Mouse (Mus musculus): Measurements from ENCODE around the gene Morn1. TPM values are rescaled to one million over a fixed set of nuclear protein-coding genes. Genes with fewer than 3 reads are reported as not detected.

Gene Morn1
- polyA plus RNA-seq, 1 experiment from 2014 or later: 6.0 TPM

DNA sequence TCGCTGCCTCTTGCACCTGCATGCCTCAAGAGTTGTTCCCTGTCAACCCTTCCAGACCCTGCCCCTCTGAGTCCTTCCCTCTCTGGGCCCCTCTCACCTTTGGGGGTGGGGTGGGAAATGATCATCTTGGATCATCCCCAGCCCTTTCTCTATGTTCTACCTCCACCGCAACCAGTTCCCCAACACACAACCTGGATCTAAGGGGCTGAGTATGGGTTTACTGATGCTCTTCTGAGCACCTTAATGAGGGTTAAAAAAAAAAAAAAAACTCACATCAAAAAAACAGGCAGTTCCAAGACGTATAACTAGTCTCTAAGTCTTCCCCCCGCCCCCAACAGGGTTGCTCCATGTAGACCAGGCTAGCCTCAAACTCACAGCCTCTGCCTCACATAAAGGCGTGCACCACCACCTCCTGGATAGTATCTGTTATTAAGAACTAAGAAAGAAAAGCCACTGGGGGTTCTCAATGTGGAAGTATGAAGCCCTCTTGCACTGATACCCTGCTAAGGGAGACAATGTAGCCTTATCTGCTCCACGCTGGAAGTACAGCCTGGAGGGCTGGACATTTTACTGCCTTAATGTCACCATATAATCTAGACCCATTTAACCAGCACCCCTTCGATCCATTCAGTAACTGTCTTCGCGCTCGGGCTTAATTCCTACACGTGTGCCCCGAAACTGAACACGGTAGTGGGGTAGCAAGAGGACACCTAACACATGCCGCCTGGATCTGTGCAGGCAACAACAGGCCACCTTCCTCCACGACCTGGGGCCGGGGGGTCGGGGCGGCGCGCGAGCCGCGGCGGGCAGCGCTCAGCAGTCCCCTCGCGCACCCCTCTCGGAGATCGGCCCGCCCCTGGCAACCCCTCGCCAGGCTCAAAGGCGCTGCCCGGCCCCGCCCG, 920 bp upstream of the Morn1 start:
- no peak for DNase-seq (ENCODE audit: low spot score)
- WGBS: 6% methylated on average over 35 of the region's 35 CpGs
- peaks cover 37% of the 10 kb centered on the region for H3K4me1 ChIP-seq (replicated peaks)
- peaks cover 42% of the 10 kb centered on the region for H3K36me3 ChIP-seq
- peak overlapping the region; percentile 94 for H3K27ac ChIP-seq
- H3K4me3 ChIP-seq: peak overlapping the region; percentile 96
- H3K27me3 ChIP-seq (ENCODE audit: insufficient read depth, poor library complexity, severe bottlenecking): no peaks in the 10 kb centered on the region
- no peaks in the 10 kb centered on the region for H3K9me3 ChIP-seq

DNA sequence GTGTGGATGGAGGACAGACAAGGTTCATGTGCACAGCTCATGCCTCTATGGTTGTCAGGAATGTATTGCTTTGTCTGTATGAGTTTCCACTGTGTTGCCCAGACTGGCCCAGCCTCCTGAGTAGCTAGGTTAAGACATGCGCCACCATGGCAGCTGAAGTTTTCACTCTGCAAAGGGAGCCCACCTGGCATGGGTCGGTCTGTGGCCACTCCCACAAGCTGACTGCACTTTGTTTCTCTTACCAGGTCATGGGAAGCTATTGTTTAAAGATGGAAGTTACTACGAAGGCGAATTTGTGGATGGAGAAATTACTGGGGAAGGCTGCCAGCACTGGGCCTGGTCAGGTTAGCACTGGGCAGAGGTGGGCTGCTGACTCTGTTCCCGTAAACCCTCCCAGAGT, 2.9 kb downstream of the Morn1 start:
- H3K36me3 ChIP-seq: peaks cover 15% of the 10 kb centered on the region
- H3K9me3 ChIP-seq: no peaks in the 10 kb centered on the region
- 89% methylated on average over 5 of the region's 5 CpGs for WGBS
- no peak overlapping the region for H3K27ac ChIP-seq
- peaks cover 32% of the 10 kb centered on the region for H3K4me1 ChIP-seq (replicated peaks)
- no peak for DNase-seq (ENCODE audit: low spot score)
- no peaks in the 10 kb centered on the region for H3K27me3 ChIP-seq (ENCODE audit: insufficient read depth, poor library complexity, severe bottlenecking)
- no peak overlapping the region for H3K4me3 ChIP-seq

DNA sequence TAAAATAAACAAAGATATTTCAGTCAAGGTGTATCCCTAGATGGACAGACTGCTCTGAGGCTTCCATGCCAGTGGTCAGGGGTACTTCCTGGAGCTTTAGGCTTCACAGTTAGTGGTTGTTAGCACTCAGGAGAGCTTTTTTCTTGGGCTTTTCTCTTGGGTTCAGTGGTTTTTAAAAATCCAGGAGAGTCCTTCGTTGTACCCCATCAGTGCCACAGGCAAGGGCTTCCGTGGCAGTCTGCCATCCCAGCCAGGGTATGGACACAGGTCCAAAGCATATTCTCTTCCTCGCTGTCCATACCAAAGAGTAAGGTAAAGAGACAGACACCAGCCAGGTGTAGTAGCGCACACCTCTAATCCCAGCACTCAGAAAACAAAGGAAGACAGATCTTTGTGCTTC, 3.8 kb downstream of the Morn1 start:
- H3K36me3 ChIP-seq: peaks cover 15% of the 10 kb centered on the region
- no peaks in the 10 kb centered on the region for H3K27me3 ChIP-seq (ENCODE audit: insufficient read depth, poor library complexity, severe bottlenecking)
- H3K4me1 ChIP-seq (replicated peaks): peaks cover 28% of the 10 kb centered on the region
- H3K4me3 ChIP-seq: no peak overlapping the region
- DNase-seq (ENCODE audit: low spot score): no peak
- 92% methylated on average over 4 of the region's 4 CpGs for WGBS
- no peak overlapping the region for H3K27ac ChIP-seq
- no peaks in the 10 kb centered on the region for H3K9me3 ChIP-seq

DNA sequence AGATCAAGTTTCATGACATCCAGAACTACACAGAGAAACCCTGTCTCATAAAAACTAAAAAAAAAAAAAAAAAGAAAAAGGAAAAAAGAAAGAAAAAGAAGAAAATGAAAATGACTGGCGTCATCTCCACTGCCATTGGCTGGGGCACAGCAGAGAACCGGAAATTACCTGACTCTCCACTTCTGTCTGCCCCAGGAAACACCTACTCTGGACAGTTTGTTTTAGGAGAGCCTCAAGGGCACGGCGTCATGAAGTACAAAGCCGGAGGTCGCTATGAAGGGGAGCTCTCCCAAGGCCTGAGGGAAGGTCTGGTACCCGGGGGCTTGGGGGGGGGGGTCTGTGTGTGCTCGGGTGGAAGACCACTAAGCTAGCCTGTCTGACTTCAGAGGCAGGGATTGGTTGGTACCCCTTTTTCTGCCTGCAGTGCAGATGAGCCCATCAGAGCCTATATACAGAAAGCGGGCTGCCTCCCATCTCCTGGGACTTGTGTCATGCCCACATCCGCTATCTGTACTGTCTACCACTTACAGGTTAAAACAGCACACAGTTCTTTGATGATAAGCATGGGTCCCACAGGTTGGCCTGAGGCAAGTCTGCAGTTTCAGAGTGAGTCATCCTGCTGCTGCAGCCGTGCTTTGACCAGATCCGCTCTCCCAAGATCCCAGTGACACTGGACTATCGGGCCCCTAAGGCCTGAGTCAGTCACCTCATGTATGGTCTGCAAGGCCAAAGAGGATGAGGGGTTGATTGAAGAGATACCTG, 4.5 kb downstream of the Morn1 start:
- H3K27me3 ChIP-seq (ENCODE audit: insufficient read depth, poor library complexity, severe bottlenecking): no peaks in the 10 kb centered on the region
- DNase-seq (ENCODE audit: low spot score): no peak
- H3K4me1 ChIP-seq (replicated peaks): peaks cover 28% of the 10 kb centered on the region
- H3K27ac ChIP-seq: no peak overlapping the region
- WGBS: 93% methylated on average over 13 of the region's 13 CpGs
- H3K36me3 ChIP-seq: peaks cover 15% of the 10 kb centered on the region
- no peaks in the 10 kb centered on the region for H3K9me3 ChIP-seq
- no peak overlapping the region for H3K4me3 ChIP-seq

DNA sequence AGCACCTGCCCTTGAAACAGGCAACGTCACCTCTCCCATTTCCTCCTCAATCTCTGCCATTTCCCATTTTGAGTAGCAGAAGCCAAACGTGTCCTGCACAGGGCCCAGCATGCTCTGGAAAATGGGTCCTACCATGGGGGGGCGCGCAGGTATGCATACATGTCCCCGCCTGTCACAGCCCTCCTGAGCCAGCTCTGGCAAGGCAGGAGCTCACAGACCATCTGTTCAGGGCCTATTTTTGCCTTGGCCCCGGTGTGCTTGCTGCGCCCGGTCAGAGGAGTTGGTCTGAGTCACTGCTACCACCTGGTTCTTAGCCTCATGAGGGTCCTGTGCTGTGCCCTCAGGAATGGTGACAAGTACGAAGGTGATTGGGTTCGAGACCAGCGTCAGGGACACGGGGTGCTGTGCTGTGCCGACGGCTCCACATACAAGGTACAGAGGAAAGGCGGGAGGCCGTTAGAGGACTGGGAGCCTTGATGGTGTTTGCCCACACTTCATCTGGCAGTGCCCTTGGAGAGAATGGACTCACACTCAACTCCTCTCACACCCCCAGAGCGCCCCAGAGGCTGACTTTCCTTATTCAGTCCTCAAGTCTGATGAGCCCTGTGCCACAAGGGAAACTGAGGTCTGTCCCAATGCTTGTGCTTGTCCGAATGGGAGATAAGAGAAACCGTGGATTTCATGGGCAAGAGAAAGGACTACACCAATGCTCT, 6.5 kb downstream of the Morn1 start:
- H3K4me1 ChIP-seq (replicated peaks): peaks cover 28% of the 10 kb centered on the region
- peaks cover 15% of the 10 kb centered on the region for H3K36me3 ChIP-seq
- WGBS: 94% methylated on average over 19 of the region's 19 CpGs
- no peak overlapping the region for H3K4me3 ChIP-seq
- no peak overlapping the region for H3K27ac ChIP-seq
- no peak for DNase-seq (ENCODE audit: low spot score)
- no peaks in the 10 kb centered on the region for H3K9me3 ChIP-seq
- no peaks in the 10 kb centered on the region for H3K27me3 ChIP-seq (ENCODE audit: insufficient read depth, poor library complexity, severe bottlenecking)

DNA sequence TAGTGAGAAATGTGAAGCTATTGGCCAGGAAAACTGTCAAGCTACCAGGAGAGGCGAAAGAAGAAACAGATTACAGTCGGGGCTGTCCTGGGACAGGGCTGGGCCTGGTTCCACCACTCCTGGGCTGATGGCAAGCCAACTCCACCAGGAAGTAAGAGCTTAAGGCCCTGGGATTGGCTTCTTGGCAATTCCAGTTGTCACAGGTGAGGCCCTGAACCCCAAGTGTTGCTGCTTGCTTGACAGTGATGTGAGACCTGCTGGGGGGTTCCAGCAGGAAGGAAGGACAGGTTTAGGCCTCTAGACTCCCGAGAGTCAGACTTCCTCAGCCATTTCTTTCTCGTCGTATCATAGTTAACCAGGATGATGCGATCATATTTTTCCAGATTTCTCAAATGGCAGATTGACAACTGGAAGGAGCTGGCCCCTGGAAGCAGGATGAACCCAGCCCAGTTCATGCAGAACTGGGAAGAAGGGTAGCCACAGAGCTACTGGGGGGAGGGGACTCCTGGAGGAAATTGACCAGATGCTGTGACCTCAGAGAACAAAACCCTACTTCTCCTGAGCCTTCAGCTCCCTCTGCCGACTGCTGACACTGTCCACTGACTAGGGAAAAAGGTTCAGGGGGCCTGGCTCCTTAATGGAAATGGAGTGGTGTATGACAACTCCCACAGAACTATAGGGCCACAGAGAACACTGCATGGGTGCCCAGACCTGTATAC, 7.2 kb downstream of the Morn1 start:
- 84% methylated on average over 7 of the region's 7 CpGs for WGBS
- DNase-seq (ENCODE audit: low spot score): no peak
- H3K9me3 ChIP-seq: no peaks in the 10 kb centered on the region
- peaks cover 28% of the 10 kb centered on the region for H3K4me1 ChIP-seq (replicated peaks)
- no peak overlapping the region for H3K4me3 ChIP-seq
- peak overlapping the region; percentile 13; the same call in 1 of the 2 replicates for H3K27ac ChIP-seq
- H3K27me3 ChIP-seq (ENCODE audit: insufficient read depth, poor library complexity, severe bottlenecking): no peaks in the 10 kb centered on the region
- H3K36me3 ChIP-seq: peaks cover 15% of the 10 kb centered on the region

DNA sequence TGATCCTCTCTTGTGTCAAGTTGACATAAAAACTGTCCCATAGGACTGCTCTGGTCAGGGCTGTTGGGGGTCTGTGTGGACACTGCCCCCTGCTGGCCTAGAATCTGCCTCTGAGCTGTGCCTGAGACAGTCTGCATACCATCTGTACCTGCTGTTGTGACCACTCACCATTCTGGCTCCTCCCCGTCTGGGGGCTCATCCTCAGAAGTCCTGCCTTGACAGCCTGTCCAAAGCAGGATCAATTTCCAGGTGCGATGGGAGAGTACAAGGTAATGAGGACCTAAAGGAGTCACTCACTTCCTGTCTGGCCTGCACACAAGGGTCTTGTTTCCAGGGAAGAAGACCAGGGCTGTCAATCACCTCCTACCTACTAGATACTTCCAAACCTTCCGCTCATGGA, 8.2 kb downstream of the Morn1 start:
- WGBS: 71% methylated on average over 3 of the region's 3 CpGs
- H3K9me3 ChIP-seq: no peaks in the 10 kb centered on the region
- no peak overlapping the region; the same call in 1 of the 2 replicates for H3K27ac ChIP-seq

DNA sequence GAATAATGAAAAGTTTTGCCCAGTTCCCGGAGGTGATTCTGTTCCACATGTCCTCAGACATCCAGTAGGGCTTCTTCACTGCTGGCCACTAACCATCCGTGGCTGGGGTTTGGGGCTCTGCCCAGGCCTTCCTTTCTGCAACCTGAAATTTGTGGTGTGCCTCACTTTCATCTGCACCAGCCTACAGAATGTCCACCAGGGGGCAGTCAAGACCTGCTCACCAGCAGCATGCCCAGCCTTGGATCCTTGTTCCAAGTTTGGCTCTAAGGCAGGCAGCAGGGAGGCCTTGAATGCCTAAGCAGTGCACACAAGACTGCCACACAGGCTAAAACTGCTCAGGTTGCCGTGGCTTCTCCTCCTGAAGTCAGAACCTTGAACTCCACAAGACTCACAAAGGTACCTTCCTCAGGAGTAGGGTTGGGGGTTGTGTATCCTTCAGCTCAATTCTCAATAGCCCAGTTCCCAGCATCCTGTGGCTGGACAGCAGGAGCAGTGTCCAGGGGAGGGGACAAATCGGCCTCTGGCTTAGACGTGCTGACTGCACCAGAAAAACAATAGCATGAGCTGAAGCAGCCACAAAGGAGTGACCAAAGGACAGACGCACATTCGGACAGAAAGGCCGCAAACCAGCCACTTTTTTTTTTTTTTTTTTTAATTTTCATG, 9.0 kb downstream of the Morn1 start:
- Histone ChIP-seq H3K36me3 (peaks cover 7% of the 10 kb centered on the region), H3K9me3 (no peaks in the 10 kb centered on the region), H3K4me3 (no peak overlapping the region), H3K27ac (peak overlapping the region; percentile 9; the same call in 1 of the 2 replicates), H3K4me1 (replicated peaks) (peaks cover 35% of the 10 kb centered on the region), H3K27me3 (ENCODE audit: insufficient read depth, poor library complexity, severe bottlenecking) (no peaks in the 10 kb centered on the region)
- peak; percentile 90 for DNase-seq (ENCODE audit: low spot score)
- 37% methylated on average over 8 of the region's 8 CpGs for WGBS

More for the DNA sequence above, 8.2 kb downstream of the Morn1 start:
- Histone ChIP-seq H3K36me3 (peaks cover 8% of the 10 kb centered on the region), H3K4me1 (replicated peaks) (peaks cover 28% of the 10 kb centered on the region), H3K27me3 (ENCODE audit: insufficient read depth, poor library complexity, severe bottlenecking) (no peaks in the 10 kb centered on the region), H3K4me3 (no peak overlapping the region)
- DNase-seq (ENCODE audit: low spot score): peak; percentile 61

DNA sequence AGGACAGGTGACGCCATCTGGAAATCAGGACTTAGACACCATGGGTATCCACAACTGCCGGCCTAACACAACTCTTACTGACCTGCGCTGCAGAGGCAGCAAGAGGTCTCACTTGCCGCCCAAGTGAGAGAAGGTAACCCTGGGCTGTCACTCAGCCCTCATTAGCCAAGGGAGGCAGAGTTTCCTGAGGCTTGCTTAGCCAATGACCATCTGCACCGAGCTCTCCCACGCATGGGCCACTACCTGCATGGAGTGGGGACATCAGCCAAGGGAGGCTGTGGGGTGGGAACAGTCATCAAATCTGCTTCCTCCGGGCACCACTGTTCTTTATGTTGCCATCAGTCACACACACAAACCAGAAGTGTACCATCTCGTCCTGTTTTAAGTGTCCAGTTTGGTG, 9.6 kb downstream of the Morn1 start:
- H3K9me3 ChIP-seq: no peaks in the 10 kb centered on the region
- H3K27me3 ChIP-seq (ENCODE audit: insufficient read depth, poor library complexity, severe bottlenecking): no peaks in the 10 kb centered on the region
- peaks cover 4% of the 10 kb centered on the region for H3K36me3 ChIP-seq
- WGBS: 86% methylated on average over 8 of the region's 8 CpGs
- no peak for DNase-seq (ENCODE audit: low spot score)
- H3K27ac ChIP-seq: peak overlapping the region; percentile 9; the same call in 1 of the 2 replicates
- no peak overlapping the region for H3K4me3 ChIP-seq
- H3K4me1 ChIP-seq (replicated peaks): peaks cover 41% of the 10 kb centered on the region

DNA sequence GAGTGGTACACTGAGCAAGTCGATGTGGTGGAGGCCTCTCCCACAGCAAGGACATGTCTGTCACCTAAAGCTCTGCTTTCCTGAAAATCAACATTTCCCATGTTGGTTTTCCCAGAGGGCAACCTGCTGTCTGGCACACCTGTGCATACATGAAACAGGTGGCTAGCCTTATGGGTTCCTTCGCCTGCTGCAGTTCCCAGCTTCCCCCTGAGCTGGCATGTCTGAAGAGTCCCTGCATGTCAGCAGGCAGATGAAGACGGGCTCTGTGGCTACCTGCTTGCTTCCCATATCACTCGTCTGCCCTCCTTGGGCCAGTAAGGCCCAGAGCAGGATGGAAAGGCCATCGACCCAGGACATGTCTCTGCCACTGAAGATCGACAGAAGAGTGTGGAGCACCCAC, 11.1 kb downstream of the Morn1 start:
- WGBS: 87% methylated on average over 6 of the region's 6 CpGs
- Histone ChIP-seq H3K27me3 (ENCODE audit: insufficient read depth, poor library complexity, severe bottlenecking) (no peaks in the 10 kb centered on the region), H3K27ac (peak overlapping the region; percentile 53), H3K4me1 (replicated peaks) (peaks cover 45% of the 10 kb centered on the region), H3K36me3 (no peaks in the 10 kb centered on the region), H3K4me3 (no peak overlapping the region), H3K9me3 (no peaks in the 10 kb centered on the region)
- no peak for DNase-seq (ENCODE audit: low spot score)

DNA sequence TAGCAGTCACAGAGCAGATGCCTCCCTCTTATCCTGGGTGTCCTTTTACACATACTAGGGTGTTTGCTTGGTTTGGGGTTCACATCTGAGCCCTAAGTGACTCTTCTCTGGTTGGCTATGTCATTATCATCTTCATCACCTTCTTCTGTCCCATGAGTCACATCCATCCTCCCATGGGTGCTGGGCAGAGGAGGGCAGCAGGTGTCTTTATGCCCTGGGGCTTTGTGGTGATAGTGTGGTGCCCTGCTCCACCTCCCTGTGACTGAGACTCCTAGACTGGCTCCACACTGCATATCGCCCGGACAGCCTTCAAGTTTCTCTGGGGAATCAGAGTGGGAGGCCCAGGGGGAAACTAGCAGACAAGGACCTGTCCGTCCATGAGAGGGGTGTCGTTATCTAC, 12.2 kb downstream of the Morn1 start:
- no peak overlapping the region for H3K4me3 ChIP-seq
- WGBS: 82% methylated on average over 4 of the region's 4 CpGs
- DNase-seq (ENCODE audit: low spot score): no peak
- H3K27ac ChIP-seq: no peak overlapping the region
- no peaks in the 10 kb centered on the region for H3K9me3 ChIP-seq
- H3K36me3 ChIP-seq: no peaks in the 10 kb centered on the region
- H3K27me3 ChIP-seq (ENCODE audit: insufficient read depth, poor library complexity, severe bottlenecking): no peaks in the 10 kb centered on the region
- peaks cover 41% of the 10 kb centered on the region for H3K4me1 ChIP-seq (replicated peaks)

DNA sequence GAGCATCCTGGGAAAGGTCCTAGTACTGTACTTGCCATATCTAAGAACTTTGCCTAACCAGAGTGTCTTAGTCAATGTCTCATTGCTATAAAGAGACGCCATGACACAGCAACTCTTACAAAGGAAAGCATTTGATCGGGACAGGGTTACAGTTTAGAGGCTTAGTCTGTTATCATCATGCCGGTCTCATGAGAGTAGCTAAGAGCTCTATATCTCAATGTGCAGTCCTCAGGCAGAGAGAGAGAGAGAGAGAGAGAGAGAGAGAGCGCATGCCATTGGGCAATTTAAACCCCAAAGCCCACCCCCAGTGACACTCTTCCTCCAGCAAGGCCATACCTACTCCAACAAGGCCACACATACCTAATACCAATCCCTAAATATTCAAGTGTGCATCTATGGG, 21.5 kb downstream of the Morn1 start:
- Histone ChIP-seq H3K27ac (no peak overlapping the region), H3K36me3 (no peaks in the 10 kb centered on the region), H3K4me1 (replicated peaks) (no peaks in the 10 kb centered on the region), H3K9me3 (no peaks in the 10 kb centered on the region), H3K27me3 (ENCODE audit: insufficient read depth, poor library complexity, severe bottlenecking) (no peaks in the 10 kb centered on the region), H3K4me3 (no peak overlapping the region)
- WGBS: 90% methylated on average over 4 of the region's 4 CpGs
- DNase-seq (ENCODE audit: low spot score): no peak

Measured in hindbrain, embryonic 10.5 days (tissue).